In genomic region chr10:97442300-97442699, GRCm38 (mm10) we compare ENCODE assay signal across 23 mouse cellular contexts.
"Had no signal": no experiment of that assay in that cellular context is flagged by ENCODE, and none has a peak within 500 bp of the region (broad histone marks: within the 10 kb centered on the region; RNA-seq: fewer than 3 reads in every experiment).

No protein-coding gene starts in this region.

- H3K27me3 ChIP-seq: limb, embryonic 12.5 days; limb, embryonic 15.5 days; liver, embryonic 15.5 days; midbrain, embryonic 12.5 days; midbrain, embryonic 15.5 days; neural tube, embryonic 13.5 days; stomach, embryonic 15.5 days had no signal

- H3K4me2 ChIP-seq: limb, embryonic 12.5 days; limb, embryonic 15.5 days; liver, embryonic 11.5 days; liver, embryonic 15.5 days; midbrain, embryonic 12.5 days; midbrain, embryonic 15.5 days; neural tube, embryonic 13.5 days; stomach, embryonic 15.5 days had no signal

- DNase-seq: kidney, adult 18-20 months; kidney, adult 9 months; kidney, postnatal 14 days; kidney, postnatal 4 days; left cerebral cortex, postnatal 4 days; lung, adult 2 months; lung, postnatal 10 days; retina, postnatal 1 day; right cerebral cortex, postnatal 25 days; spleen, adult 18-20 months; thymus, adult 2 months; thymus, postnatal 14 days; thymus, postnatal 4 days had no signal

- H3K36me3 ChIP-seq: limb, embryonic 12.5 days; limb, embryonic 15.5 days; liver, embryonic 15.5 days; midbrain, embryonic 12.5 days; midbrain, embryonic 15.5 days; neural tube, embryonic 13.5 days; stomach, embryonic 15.5 days had no signal

- H3K4me1 ChIP-seq: limb, embryonic 12.5 days; limb, embryonic 15.5 days; liver, embryonic 15.5 days; midbrain, embryonic 12.5 days; midbrain, embryonic 15.5 days; neural tube, embryonic 13.5 days; stomach, embryonic 15.5 days had no signal

- H3K9ac ChIP-seq: limb, embryonic 12.5 days; limb, embryonic 15.5 days; liver, embryonic 15.5 days; midbrain, embryonic 12.5 days; midbrain, embryonic 15.5 days; neural tube, embryonic 13.5 days; stomach, embryonic 15.5 days had no signal

- H3K27ac ChIP-seq: limb, embryonic 12.5 days; limb, embryonic 15.5 days; liver, embryonic 15.5 days; macrophage; midbrain, embryonic 12.5 days; midbrain, embryonic 15.5 days; neural tube, embryonic 13.5 days; stomach, embryonic 15.5 days had no signal

- H3K4me3 ChIP-seq: limb, embryonic 12.5 days; limb, embryonic 15.5 days; liver, embryonic 15.5 days; midbrain, embryonic 12.5 days; midbrain, embryonic 15.5 days; neural tube, embryonic 13.5 days; stomach, embryonic 15.5 days had no signal

- H3K9me3 ChIP-seq: limb, embryonic 12.5 days; limb, embryonic 15.5 days; liver, embryonic 15.5 days; midbrain, embryonic 12.5 days; midbrain, embryonic 15.5 days; neural tube, embryonic 13.5 days; stomach, embryonic 15.5 days had no signal

- ATAC-seq: intestine, embryonic 16.5 days; midbrain, embryonic 15.5 days had no signal
